Mouse (Mus musculus): ENCODE data around the gene Fam192a. TPM values are rescaled to one million over a fixed set of nuclear protein-coding genes. Genes with fewer than 3 reads are reported as not detected.

Fam192a gene
- polyA plus RNA-seq, 1 experiment, result 63.2 TPM

DNA sequence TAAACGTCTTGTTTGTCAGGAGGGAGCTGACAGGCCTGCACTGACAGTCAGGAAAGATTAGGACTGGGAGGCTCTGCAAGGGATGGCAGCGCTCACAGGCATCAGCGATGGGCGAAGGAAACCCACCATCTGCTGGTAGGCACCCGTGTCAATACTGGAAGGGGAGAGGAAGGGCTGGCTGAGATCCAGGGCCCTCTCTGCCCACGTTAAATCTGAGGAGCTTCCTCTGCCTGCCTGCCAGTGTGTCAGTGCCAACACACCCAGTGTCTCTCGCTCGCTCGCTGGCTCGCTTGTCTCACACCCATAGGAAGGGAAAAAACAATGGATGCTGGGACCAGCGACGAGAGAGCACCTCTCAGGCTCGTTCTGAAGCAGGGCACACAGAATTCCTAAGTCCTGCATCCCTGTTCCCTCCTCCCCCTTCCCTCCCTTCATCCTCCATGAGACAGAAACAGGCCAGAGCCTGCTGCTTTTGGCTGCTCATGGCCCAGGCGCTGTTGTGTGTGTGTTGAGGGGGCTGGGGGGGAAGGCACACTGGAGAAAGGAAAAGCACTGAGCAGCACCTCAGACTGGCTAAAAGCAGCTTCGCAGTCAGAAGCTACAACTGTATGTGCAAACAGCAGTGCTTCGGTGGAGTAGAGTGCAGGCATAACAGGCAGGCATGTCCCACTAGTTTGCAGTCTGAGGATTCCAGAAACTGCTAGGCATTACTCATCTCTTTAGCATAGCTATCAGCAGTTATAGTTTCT is 27.5 kb downstream of the Fam192a start:
- DNase-seq (ENCODE audit: extremely low spot score in 1 of 2, low spot score in 1 of 2), result peak; percentile 63 to 85

GRCm38 (mm10) chr8:94571896-94572295 is 29.9 kb downstream of the Fam192a start:
- no peak for DNase-seq (ENCODE audit: extremely low spot score in 1 of 2, low spot score in 1 of 2)

DNA sequence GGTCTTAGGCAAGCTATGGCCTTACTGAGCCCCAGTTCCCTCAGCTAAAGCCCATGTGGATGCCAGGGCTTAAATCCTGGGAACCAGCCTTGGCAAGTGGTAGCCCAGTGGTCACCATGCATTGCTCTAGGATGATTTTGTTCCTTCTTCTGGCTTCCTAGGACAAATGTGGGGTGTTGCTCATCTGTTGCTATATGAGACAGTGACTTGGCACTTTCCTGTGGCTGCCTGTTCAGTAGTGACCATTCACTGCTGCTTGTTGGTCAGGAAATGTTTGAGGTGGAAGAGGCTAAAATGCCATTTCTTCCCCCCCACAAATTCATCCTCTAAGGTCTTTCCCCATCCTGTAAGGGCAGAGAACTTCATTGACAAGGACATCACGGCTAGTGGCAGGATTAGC is 32.4 kb downstream of the Fam192a start:
- no peak for DNase-seq (ENCODE audit: extremely low spot score in 1 of 2, low spot score in 1 of 2)

DNA sequence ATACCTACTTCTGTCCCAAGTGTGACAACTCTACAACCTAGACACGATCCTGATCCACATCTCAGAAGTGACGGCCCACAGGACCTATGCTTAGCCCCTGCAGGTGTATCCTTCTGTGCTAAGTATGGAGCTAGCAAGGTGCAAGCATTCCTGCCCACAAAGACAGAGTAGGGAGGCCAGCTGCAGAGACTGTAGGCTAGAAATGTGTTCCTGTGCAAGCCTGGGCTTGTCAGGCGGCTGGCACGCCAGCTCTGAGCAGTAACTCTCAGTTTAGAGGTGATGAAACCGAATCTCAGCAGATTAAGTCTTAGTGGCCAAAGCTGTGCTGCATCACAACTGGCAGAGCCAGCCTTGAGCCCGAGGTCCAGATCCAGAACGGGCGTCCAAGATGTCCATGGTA is 33.7 kb downstream of the Fam192a start:
- DNase-seq (ENCODE audit: extremely low spot score in 1 of 2, low spot score in 1 of 2), result no peak

DNA sequence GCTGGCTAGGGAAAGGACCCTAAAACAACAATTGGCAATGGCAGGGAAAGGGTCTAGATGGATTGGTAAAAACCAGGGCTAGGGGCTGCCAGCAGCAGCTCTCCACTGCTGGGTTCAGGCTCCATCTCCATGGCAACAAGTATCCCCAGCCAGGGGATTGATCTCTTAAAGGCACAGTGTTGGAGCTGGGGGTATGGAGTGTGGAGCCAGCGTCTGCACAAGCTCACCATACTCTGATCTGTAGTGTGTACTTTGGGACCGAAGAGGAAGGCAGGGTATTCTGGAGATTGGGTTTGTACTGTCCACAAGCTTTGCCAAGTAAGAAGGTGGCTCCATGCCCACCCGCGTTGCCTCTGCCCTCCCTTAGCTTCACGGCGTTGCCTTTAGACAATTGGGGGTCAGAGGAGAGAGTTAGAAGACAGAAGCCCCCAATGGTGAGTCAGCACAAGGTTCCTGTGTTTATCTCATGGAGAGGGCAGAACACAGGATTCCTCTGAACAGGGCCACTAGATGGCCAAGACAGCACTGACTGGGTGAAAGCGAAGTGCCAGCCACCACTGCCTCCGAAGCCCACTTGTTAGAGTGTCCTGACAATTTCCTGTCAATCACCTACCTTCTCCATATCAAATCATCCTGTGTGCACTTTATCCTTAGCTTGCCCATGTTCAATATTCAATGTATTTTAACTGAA is 34.5 kb downstream of the Fam192a start:
- DNase-seq (ENCODE audit: extremely low spot score in 1 of 2, low spot score in 1 of 2), result no peak

GRCm38 (mm10) chr8:94566446-94567158 is 35.2 kb downstream of the Fam192a start:
- no peak for DNase-seq (ENCODE audit: extremely low spot score in 1 of 2, low spot score in 1 of 2)

DNA sequence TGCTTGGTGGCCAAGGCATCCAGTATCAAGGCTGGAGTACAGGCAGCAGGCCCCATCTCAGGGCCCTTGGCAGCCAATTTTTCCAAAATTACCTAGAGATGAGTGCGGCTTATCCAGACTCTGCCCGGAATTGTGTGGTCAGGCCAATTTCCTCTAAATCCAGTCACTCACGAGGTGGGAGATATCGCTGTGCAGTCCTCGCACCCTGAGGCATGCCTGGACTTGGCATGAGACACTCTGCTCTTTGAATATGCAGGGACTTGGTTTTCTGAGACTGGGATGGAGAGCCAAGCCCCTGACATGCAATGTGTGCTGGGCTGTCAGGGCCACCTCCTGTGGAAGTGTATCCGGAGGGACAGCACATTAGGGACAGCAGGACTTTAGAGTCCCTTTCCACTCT is 35.8 kb downstream of the Fam192a start:
- DNase-seq (ENCODE audit: extremely low spot score in 1 of 2, low spot score in 1 of 2), result no peak

DNA sequence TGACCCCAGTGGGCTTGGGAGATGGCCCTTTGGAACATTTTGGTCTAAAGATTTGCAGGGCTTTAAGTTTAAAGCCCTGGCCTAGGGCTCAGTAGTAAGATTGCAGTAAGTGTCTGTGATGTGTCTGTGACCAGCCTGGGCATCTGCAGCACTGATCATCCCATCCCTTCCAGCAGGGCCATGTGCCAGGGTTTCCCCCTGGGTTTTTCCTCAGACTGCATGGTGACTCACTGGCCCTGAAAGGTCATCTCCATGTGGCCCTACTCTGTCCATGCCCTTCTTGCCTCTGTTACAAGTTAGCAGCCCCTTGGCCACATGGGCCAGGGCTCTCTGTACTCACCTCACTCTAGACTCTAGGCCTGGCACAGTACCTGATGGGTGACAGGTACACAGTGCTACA is 37.4 kb downstream of the Fam192a start:
- no peak for DNase-seq (ENCODE audit: extremely low spot score in 1 of 2, low spot score in 1 of 2)

DNA sequence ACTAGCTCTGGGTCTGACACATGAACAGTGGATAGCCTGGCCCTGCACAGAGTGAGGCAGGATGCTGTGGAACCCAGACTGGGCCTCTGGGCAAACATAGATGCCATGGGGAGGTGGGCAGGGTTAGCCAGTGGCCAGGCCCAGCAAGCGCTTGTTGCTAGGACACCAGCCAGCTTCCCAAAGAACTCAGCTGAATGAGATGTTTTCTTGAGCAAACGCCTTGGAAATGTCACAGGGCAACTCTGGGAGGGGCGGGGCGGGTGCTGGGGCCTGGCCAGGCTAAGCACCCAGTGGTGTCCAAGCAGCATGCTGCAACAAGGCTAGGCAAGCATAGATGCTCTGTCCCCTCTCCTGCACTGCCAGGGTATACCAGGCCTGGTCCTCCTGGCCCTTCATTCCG is 40.5 kb downstream of the Fam192a start:
- peak in 1 of 2 experiments; percentile 28 for DNase-seq (ENCODE audit: extremely low spot score in 1 of 2, low spot score in 1 of 2)

GRCm38 (mm10) chr8:94557281-94557680 is 44.5 kb downstream of the Fam192a start:
- no peak for DNase-seq (ENCODE audit: extremely low spot score in 1 of 2, low spot score in 1 of 2)

- DNase-seq (ENCODE audit: extremely low spot score in 1 of 2, low spot score in 1 of 2), result no peak
These were observed 49.1 kb downstream of the Fam192a start for GRCm38 (mm10) chr8:94552696-94553095.

DNA sequence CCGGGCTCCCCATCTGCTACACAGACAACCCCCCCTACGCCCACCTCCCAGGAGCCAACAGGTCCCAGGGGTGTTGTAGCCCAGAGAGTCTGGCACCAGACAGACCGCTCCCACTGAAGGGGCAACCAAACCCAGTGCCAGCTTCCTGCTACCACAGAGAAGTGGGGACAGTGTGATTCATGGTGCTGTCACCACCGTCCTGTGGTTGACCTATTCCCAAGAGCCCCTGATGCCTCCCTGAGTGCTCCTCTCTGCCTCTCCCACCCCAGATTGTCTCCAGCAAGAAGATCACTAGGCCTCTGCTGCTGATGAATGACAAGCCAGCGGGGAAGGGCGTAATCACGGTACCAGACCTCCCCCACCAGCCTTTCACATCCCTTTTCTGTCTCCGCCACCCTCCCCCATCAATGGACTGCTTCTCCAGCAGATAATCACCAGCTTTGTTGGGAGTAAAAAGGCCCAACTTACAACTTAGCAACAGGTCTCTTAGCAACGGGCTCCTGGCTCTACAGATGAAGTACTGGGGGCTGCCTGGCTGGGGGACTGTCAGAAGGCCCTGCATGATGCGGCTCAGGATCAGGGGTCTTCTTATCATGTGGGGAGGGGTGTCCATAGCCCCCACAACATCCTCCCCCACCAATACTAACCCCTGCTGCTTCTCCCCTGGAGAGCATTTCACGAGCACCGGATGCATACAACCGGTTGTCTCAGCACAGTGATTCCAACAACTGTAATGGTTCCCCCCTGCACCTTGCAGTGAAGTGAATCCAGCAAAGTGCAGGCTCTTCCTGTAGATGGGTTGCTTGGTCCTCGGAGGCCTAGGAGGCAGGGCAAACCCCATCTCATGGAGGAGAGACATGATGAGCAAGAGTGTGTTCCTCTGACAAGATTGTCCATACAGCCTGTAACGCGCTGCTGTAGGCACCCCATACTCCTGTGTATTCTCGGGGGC is 50.0 kb downstream of the Fam192a start:
- DNase-seq (ENCODE audit: extremely low spot score in 1 of 2, low spot score in 1 of 2), result peak; percentile 66 to 76

DNA sequence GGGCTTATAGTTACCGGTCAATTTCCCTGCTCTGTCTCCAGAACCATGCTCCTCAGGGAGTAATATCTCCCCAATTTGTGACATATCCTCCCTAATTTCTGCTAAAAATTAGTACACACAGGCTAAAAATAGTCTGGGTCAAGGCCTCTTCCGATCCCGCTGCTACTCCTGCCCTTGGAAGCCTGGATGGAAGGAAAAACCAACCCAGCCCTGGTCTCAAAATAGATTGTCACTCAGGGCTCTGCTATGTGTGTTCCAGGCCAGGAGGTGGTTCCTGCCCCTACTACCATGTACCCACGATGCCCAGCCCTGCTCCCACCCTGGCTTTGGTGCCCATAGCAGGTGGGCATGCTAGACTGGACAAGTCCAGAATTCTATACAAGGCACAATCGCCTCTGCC is 51.8 kb downstream of the Fam192a start:
- DNase-seq (ENCODE audit: extremely low spot score in 1 of 2, low spot score in 1 of 2), result no peak

GRCm38 (mm10) chr8:94549482-94549881 is 52.3 kb downstream of the Fam192a start:
- DNase-seq (ENCODE audit: extremely low spot score in 1 of 2, low spot score in 1 of 2), result no peak

GRCm38 (mm10) chr8:94549041-94549440 is 52.8 kb downstream of the Fam192a start:
- DNase-seq (ENCODE audit: extremely low spot score in 1 of 2, low spot score in 1 of 2), result no peak

- DNase-seq (ENCODE audit: extremely low spot score in 1 of 2, low spot score in 1 of 2), result no peak
These were observed 57.8 kb downstream of the Fam192a start for GRCm38 (mm10) chr8:94543981-94544380.

DNA sequence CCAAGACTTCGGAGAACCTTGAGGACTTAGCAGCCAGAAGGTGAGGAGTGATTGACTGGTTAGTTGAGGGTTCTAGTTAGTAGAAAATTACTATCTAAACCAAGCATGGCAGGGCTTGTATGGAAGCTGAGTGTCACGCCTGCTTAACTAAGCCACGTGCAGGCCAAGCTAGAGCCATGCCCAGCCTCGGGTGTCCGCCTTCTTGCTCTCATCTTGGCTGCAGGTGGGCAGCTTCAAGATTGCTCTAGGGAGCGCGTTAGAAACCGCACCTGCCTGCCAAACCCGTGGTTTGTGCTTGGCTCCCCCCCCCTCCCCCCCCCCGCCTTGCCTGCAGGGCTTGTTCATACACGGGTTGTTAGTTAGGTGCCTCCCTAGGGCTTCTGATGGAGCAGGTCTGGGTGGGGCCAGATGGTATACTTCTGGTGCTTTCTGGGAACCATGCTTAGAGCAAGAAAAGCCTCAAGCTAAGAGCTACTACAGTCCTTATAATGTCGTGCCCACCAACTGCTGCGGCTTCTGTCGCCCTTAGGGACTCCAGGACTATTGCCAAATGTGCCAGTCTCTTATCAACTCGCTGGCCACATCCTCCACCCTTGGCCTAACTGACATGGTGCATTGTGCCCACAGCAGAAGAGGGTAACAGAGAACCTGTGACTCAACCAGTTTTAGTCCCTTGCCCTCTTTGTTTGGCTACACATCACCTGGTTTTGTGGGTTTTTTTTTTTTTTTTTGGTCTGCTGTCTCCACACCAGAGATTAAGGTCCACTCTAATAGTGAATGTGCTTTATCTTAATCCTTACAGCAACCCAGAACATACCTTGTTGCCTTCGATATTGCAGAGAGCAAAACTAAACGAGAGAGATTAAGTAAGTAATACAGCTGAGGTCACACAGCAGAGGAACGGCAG is 60.7 kb downstream of the Fam192a start:
- no peak for DNase-seq (ENCODE audit: extremely low spot score in 1 of 2, low spot score in 1 of 2)

DNA sequence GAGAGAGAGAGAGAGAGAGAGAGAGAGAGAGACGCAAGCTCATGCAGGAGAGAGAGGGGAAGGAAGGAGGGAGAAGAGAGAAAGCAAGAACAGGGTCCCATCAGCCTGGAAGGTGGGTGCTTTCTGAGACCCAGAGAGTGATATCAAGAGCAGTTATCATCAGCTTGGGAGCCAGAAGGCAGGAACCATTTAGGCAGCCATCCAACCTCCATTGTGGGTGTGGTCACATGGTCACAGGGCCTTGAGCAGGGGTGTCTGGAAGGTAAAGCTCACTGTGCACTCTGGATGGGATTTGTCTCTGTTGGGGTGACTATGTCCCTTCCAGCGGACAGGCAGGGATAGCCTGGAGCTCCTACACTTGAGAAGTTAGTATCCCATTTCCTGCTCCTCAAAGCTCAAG is 61.8 kb downstream of the Fam192a start:
- no peak for DNase-seq (ENCODE audit: extremely low spot score in 1 of 2, low spot score in 1 of 2)

DNA sequence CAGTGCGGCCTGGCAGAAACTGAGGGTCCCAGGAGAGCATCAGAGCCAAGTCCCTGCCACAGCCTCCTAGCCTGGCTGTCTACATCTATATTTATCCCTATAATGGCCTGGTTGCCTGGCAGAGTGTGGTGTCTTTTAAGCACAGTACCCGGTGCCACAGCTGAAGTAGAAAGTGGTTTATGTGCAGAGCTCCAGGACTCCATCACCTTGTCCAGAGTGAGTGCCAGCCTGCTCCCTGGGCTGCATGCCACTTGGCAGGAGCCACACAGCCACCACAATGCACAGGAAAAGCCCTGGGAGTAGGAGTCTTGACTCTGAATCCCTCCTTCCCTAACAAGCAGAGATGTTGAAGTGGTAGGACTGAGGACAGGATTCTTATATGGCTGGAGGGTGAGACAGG is 64.3 kb downstream of the Fam192a start:
- DNase-seq (ENCODE audit: extremely low spot score in 1 of 2, low spot score in 1 of 2), result no peak

Data from frontal cortex, adult 2 months (tissue).